Comparison of ENCODE assay signal across 9 mouse cellular contexts in the genomic region with DNA sequence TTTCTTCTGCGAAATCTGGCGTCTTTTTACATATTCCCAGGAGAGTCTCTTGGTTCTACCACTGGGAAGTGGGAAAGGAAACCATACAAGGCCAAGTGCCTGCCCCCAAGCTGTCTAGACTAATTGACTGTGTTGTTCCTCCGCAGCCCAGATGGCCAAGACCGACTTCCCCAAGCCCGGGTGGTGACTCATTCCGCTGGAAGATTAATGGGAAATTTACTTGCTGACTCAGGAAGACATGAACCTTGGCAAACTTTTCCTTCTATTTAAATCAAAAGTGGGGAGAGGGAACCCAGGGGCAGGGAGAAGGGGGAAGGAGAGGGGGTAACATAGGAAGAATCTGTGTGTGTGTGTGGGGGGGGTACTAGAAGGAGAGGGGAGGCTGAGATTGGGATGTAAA. TPM values are rescaled to one million over a fixed set of nuclear protein-coding genes. Genes with fewer than 3 reads are reported as not detected.
DNase-seq lines count a peak whose midpoint lies in the region; ATAC-seq and TF ChIP-seq lines count a peak whose summit lies in the region.
"Had no signal": no experiment of that assay in that cellular context is flagged by ENCODE, and none has a peak within 500 bp of the region (broad histone marks: within the 10 kb centered on the region; RNA-seq: fewer than 3 reads in every experiment).

No protein-coding gene starts in this region.

- H3K9me3 ChIP-seq in heart, embryonic 10.5 days: no peaks in the 10 kb centered on the region
- H3K9me3 ChIP-seq in kidney, embryonic 15.5 days (replicated peaks): no peaks in the 10 kb centered on the region
- no peaks in the 10 kb centered on the region for H3K9me3 ChIP-seq in lung, embryonic 15.5 days
- H3K9me3 ChIP-seq: liver, embryonic 15.5 days had no signal

- no peak for TF ChIP-seq POLR2A in lung, adult 2 months (IDR thresholded peaks at IDR 0.05; ENCODE audit: borderline replicate concordance, extremely low read depth, low read depth, low read length)

- H3K4me2 ChIP-seq in kidney, embryonic 15.5 days: peak overlapping the region; percentile 44
- H3K4me2 ChIP-seq in lung, embryonic 15.5 days: peak overlapping the region; percentile 23; the same call in 1 of the 2 replicates
- H3K4me2 ChIP-seq: liver, embryonic 15.5 days had no signal

- 17% methylated on average over 6 of the region's 6 CpGs for WGBS in lung, adult 2 months
- 33% methylated on average over 6 of the region's 6 CpGs for WGBS in heart, embryonic 10.5 days
- 4% methylated on average over 6 of the region's 6 CpGs for WGBS in kidney, embryonic 15.5 days
- WGBS in lung, embryonic 15.5 days: 20% methylated on average over 6 of the region's 6 CpGs

- no peaks in the 10 kb centered on the region for H3K36me3 ChIP-seq in heart, embryonic 10.5 days
- no peaks in the 10 kb centered on the region for H3K36me3 ChIP-seq in kidney, embryonic 15.5 days
- H3K36me3 ChIP-seq in lung, embryonic 15.5 days: no peaks in the 10 kb centered on the region
- H3K36me3 ChIP-seq: liver, embryonic 15.5 days had no signal

- no peak overlapping the region for H3K9ac ChIP-seq in kidney, embryonic 15.5 days
- no peak overlapping the region for H3K9ac ChIP-seq in lung, embryonic 15.5 days
- H3K9ac ChIP-seq: liver, embryonic 15.5 days had no signal

- H3K4me1 ChIP-seq in lung, adult 2 months (ENCODE audit: control insufficient read depth, insufficient read depth, low read length): no peaks in the 10 kb centered on the region
- peaks cover 12% of the 10 kb centered on the region; the same call in 1 of the 2 replicates for H3K4me1 ChIP-seq in heart, embryonic 10.5 days
- peaks cover 26% of the 10 kb centered on the region for H3K4me1 ChIP-seq in kidney, embryonic 15.5 days
- H3K4me1 ChIP-seq in lung, embryonic 15.5 days: peaks cover 7% of the 10 kb centered on the region; the same call in 1 of the 2 replicates
- H3K4me1 ChIP-seq: liver, embryonic 15.5 days had no signal

- H3K27me3 ChIP-seq in heart, embryonic 10.5 days (ENCODE audit: insufficient read depth, poor library complexity, severe bottlenecking): no peaks in the 10 kb centered on the region
- no peaks in the 10 kb centered on the region for H3K27me3 ChIP-seq in kidney, embryonic 15.5 days
- H3K27me3 ChIP-seq in lung, embryonic 15.5 days: no peaks in the 10 kb centered on the region
- H3K27me3 ChIP-seq: liver, embryonic 15.5 days had no signal

- DNase-seq in lung, adult 18-20 months: peak; percentile 67 to 71
- no peak for DNase-seq in lung, adult 2 months
- DNase-seq in embryo, embryonic 10 days (ENCODE audit: low spot score): peak; percentile 82
- peak; percentile 82 for DNase-seq in heart, embryonic 10.5 days (ENCODE audit: low spot score)
- peak; percentile 17 for DNase-seq in right cerebral cortex, postnatal 14 days
- DNase-seq in thymus, postnatal 4 days: no peak

- no peak overlapping the region for H3K27ac ChIP-seq in heart, embryonic 10.5 days
- H3K27ac ChIP-seq in kidney, embryonic 15.5 days: peak overlapping the region; percentile 77
- peak overlapping the region; percentile 27; the same call in 1 of the 2 replicates for H3K27ac ChIP-seq in lung, embryonic 15.5 days
- H3K27ac ChIP-seq: liver, embryonic 15.5 days had no signal

- ATAC-seq in kidney, embryonic 15.5 days (replicated peaks; ENCODE audit: low FRiP score): peak; percentile 81
- peak; percentile 97; the same call in 1 of the 2 replicates for ATAC-seq in lung, embryonic 15.5 days (ENCODE audit: borderline replicate concordance, extremely low read depth, low FRiP score, low TSS enrichment)

- no peak for TF ChIP-seq CTCF in lung, adult 2 months (IDR thresholded peaks at IDR 0.05; ENCODE audit: insufficient read depth, low read length)

- H3K4me3 ChIP-seq in lung, adult 2 months (replicated peaks; ENCODE audit: extremely low read depth, low read depth, low read length): no peak overlapping the region
- H3K4me3 ChIP-seq in heart, embryonic 10.5 days: no peak overlapping the region
- H3K4me3 ChIP-seq in kidney, embryonic 15.5 days (replicated peaks): no peak overlapping the region
- H3K4me3 ChIP-seq in lung, embryonic 15.5 days: no peak overlapping the region
- H3K4me3 ChIP-seq: liver, embryonic 15.5 days had no signal

RNA-seq across cellular contexts. Expression of a gene that starts 9.4 kb away (rescaled TPM):
- polyA plus RNA-seq in lung, adult 2 months (2012; rRNA removed): 37.6 and 78.5 TPM in 2 replicates
- polyA plus RNA-seq in heart, embryonic 10.5 days (2016; fragmentation: Nextera tagmentation; extraction: Ambion mirVana): 48.9 and 72.1 TPM in 2 replicates
- 101 and 105 TPM in 2 replicates for polyA plus RNA-seq in kidney, embryonic 15.5 days (2015; fragmentation: Nextera tagmentation; extraction: Ambion mirVana)
- 64.4 and 64.8 TPM in 2 replicates for polyA plus RNA-seq in lung, embryonic 15.5 days (2015; fragmentation: Nextera tagmentation; extraction: Ambion mirVana)

Comparison
In these comparisons a context has a peak if more than half of its experiments do, and no peak if none do; other contexts are left out.
1. DNase-seq: peak in lung, adult 18-20 months (2 of 2), embryo, embryonic 10 days (single experiment), heart, embryonic 10.5 days (single experiment) and right cerebral cortex, postnatal 14 days (single experiment); none in lung, adult 2 months (single experiment) and thymus, postnatal 4 days (single experiment).